Mouse (Mus musculus): Measurements from ENCODE around the gene Has1. TPM values are rescaled to one million over a fixed set of nuclear protein-coding genes. Genes with fewer than 3 reads are reported as not detected.
"Not testable (repeated sequence)": the region's sequence is repeated elsewhere in the genome, so short reads cannot be mapped to it uniquely, and the experiment has no call there.

Has1 gene
- polyA plus RNA-seq (2017; shearing (Covaris generic)), result not detected

- ATAC-seq, result no peak
These were observed at the start of gene Has1 for GRCm38 (mm10) chr17:17855064-17855838. TSS of gene Has1 (minus strand) at chr17:17855205.

- ATAC-seq, result peak; percentile 70
These were observed 45.8 kb upstream of the Has1 start for GRCm38 (mm10) chr17:17900768-17901167.

- ATAC-seq, result peak; percentile 38
These were observed 44.3 kb upstream of the Has1 start for GRCm38 (mm10) chr17:17899268-17899667.

GRCm38 (mm10) chr17:17896039-17896438, 41.0 kb upstream of the Has1 start:
- ATAC-seq, result peak; percentile 63

GRCm38 (mm10) chr17:17889732-17890425, 34.9 kb upstream of the Has1 start:
- ATAC-seq, result no peak

GRCm38 (mm10) chr17:17887774-17888248, 32.8 kb upstream of the Has1 start, which contains the start of the genes Fpr2 and Fpr3:
TSS of gene Fpr2 (plus strand) at chr17:17887824.
TSS of gene Fpr3 (plus strand) at chr17:17887852.
- no peak for ATAC-seq

- no peak for ATAC-seq
These were observed 28.8 kb upstream of the Has1 start, which contains the start of gene Fpr1 for GRCm38 (mm10) chr17:17883840-17884239. TSS of gene Fpr1 (minus strand) at chr17:17883940.

GRCm38 (mm10) chr17:17882672-17883071, 27.7 kb upstream of the Has1 start:
- no peak for ATAC-seq

GRCm38 (mm10) chr17:17879347-17879746, 24.3 kb upstream of the Has1 start:
- no peak for ATAC-seq

- peak; percentile 56 for ATAC-seq
These were observed 16.7 kb upstream of the Has1 start for GRCm38 (mm10) chr17:17871697-17872096.

- peak; percentile 14 for ATAC-seq
These were observed 16.0 kb upstream of the Has1 start for GRCm38 (mm10) chr17:17870892-17871550.

GRCm38 (mm10) chr17:17866801-17867469, 11.9 kb upstream of the Has1 start:
- no peak for ATAC-seq

- no peak for ATAC-seq
These were observed 10.2 kb upstream of the Has1 start for GRCm38 (mm10) chr17:17865168-17865567.

- no peak for ATAC-seq
These were observed 7.4 kb upstream of the Has1 start for GRCm38 (mm10) chr17:17862360-17862759.

- ATAC-seq, result peak; percentile 73
These were observed 5.1 kb upstream of the Has1 start for GRCm38 (mm10) chr17:17860110-17860509.

GRCm38 (mm10) chr17:17857446-17857845, 2.4 kb upstream of the Has1 start:
- ATAC-seq, result no peak

GRCm38 (mm10) chr17:17856612-17857011, 1.6 kb upstream of the Has1 start:
- no peak for ATAC-seq

GRCm38 (mm10) chr17:17849906-17850712, 4.9 kb downstream of the Has1 start:
- no peak for ATAC-seq

- ATAC-seq, result no peak
These were observed 6.0 kb downstream of the Has1 start for GRCm38 (mm10) chr17:17848988-17849387.

GRCm38 (mm10) chr17:17845187-17846027, 9.6 kb downstream of the Has1 start:
- peak; percentile 76 for ATAC-seq

- ATAC-seq, result not testable (repeated sequence)
These were observed 10.4 kb downstream of the Has1 start for GRCm38 (mm10) chr17:17844606-17845005.

Data from CD4-positive, CD25-positive, alpha-beta regulatory T cell, adult 4 months (primary cell).